Mouse (Mus musculus): ENCODE measurements around the gene Dbh. TPM values are rescaled to one million over a fixed set of nuclear protein-coding genes. Genes with fewer than 3 reads are reported as not detected.

Gene Dbh
- polyA plus RNA-seq, 1 experiment from 2014 or later: 0.15 TPM

GRCm38 (mm10) chr2:27166999-27167398 is 2.0 kb downstream of the Dbh start:
- no peaks in the 10 kb centered on the region for H3K27me3 ChIP-seq
- peaks cover 6% of the 10 kb centered on the region; the same call in 1 of the 2 replicates for H3K4me1 ChIP-seq
- no peaks in the 10 kb centered on the region for H3K9me3 ChIP-seq
- no peak overlapping the region for H3K4me3 ChIP-seq
- H3K27ac ChIP-seq (replicated peaks): no peak overlapping the region
- H3K4me2 ChIP-seq (replicated peaks): no peak overlapping the region
- no peak overlapping the region for H3K9ac ChIP-seq (replicated peaks)
- WGBS: 21% methylated on average over 2 of the region's 2 CpGs
- no peak for ATAC-seq (ENCODE audit: low FRiP score, low read depth)
- H3K36me3 ChIP-seq: no peaks in the 10 kb centered on the region

DNA sequence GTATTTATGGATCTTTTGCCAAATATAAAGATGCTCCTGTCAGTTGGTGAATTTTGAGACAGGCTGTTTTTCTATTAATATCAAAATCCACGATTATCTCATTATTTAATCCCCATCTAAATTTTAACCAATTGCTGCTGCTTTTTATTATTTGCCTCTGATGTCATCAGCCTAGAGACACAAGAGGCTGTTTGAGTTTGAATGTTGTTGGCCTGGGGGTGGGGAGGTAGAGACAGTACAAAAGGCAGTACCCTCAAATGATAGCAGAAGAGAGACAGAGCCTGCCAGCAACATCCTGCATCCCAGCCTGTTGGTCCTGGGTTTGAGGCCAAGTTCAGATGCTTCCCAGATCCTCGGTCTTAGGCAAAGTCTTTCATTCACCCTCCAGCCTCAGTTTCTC is 9.2 kb downstream of the Dbh start:
- Histone ChIP-seq H3K4me2 (replicated peaks) (no peak overlapping the region), H3K27ac (replicated peaks) (no peak overlapping the region), H3K36me3 (no peaks in the 10 kb centered on the region), H3K9me3 (no peaks in the 10 kb centered on the region), H3K9ac (replicated peaks) (no peak overlapping the region), H3K4me3 (no peak overlapping the region), H3K4me1 (no peaks in the 10 kb centered on the region), H3K27me3 (peaks cover 5% of the 10 kb centered on the region; the same call in 1 of the 2 replicates)
- ATAC-seq (ENCODE audit: low FRiP score, low read depth): no peak
- 77% methylated on average over 2 of the region's 2 CpGs for WGBS

GRCm38 (mm10) chr2:27175696-27176267 is 10.7 kb downstream of the Dbh start:
- Histone ChIP-seq H3K27me3 (peaks cover 5% of the 10 kb centered on the region; the same call in 1 of the 2 replicates), H3K4me2 (replicated peaks) (no peak overlapping the region), H3K4me3 (no peak overlapping the region), H3K9ac (replicated peaks) (no peak overlapping the region), H3K36me3 (no peaks in the 10 kb centered on the region), H3K4me1 (no peaks in the 10 kb centered on the region), H3K9me3 (no peaks in the 10 kb centered on the region), H3K27ac (replicated peaks) (no peak overlapping the region)
- WGBS: 81% methylated on average over 10 of the region's 10 CpGs
- no peak for ATAC-seq (ENCODE audit: low FRiP score, low read depth)

DNA sequence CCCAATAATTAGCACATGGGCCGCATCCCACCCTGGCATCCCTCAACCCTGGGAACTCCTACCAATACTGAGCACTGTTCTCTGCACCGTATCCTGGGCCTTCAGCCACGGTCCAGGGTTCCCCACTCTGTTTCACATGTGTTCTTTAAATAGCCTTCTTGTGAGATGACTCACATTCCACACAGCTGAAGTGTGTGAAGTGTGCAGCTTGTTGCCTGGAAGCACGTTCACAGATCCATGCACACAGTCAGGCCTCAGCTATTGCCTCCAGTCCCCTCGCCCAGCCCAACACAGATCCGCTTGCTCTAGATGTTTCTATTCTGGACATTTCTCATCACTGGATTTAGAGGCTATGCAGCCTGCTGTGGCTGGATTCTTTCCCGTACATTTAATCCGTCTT is 14.1 kb downstream of the Dbh start:
- Histone ChIP-seq H3K4me2 (replicated peaks) (no peak overlapping the region), H3K27ac (replicated peaks) (no peak overlapping the region), H3K4me1 (no peaks in the 10 kb centered on the region), H3K9ac (replicated peaks) (no peak overlapping the region), H3K27me3 (peaks cover 5% of the 10 kb centered on the region; the same call in 1 of the 2 replicates), H3K4me3 (no peak overlapping the region), H3K9me3 (no peaks in the 10 kb centered on the region), H3K36me3 (no peaks in the 10 kb centered on the region)
- WGBS: 81% methylated on average over 8 of the region's 8 CpGs
- no peak for ATAC-seq (ENCODE audit: low FRiP score, low read depth)

GRCm38 (mm10) chr2:27181907-27182306 is 16.9 kb downstream of the Dbh start:
- H3K27me3 ChIP-seq: peaks cover 5% of the 10 kb centered on the region; the same call in 1 of the 2 replicates
- ATAC-seq (ENCODE audit: low FRiP score, low read depth): no peak
- no peaks in the 10 kb centered on the region for H3K4me1 ChIP-seq
- H3K27ac ChIP-seq (replicated peaks): no peak overlapping the region
- no peaks in the 10 kb centered on the region for H3K36me3 ChIP-seq
- H3K9ac ChIP-seq (replicated peaks): no peak overlapping the region
- H3K9me3 ChIP-seq: no peaks in the 10 kb centered on the region
- no peak overlapping the region for H3K4me3 ChIP-seq
- no peak overlapping the region for H3K4me2 ChIP-seq (replicated peaks)
- 69% methylated on average over 4 of the region's 4 CpGs for WGBS

DNA sequence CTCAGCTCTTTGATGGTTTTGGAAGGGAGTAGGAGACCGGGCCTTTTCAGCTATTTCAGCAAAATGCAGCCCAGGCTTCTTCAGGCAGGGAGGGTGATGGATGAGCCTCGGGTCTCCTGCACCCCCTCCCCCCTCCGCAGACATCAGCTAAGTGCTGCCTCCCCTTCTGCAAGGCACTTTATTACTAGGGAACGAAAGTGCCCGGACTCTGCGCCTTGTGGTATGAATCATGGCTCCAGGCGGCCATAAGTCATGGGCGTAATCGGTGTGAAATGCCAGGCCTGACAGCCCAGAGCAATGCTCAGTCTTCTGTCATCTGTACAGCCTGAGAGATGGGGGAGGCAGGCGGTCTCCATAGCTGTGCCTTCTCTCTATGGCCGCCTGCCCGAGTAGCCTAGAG is 18.7 kb downstream of the Dbh start:
- H3K4me1 ChIP-seq: no peaks in the 10 kb centered on the region
- 86% methylated on average over 12 of the region's 12 CpGs for WGBS
- H3K4me3 ChIP-seq: no peak overlapping the region
- no peaks in the 10 kb centered on the region for H3K36me3 ChIP-seq
- H3K27ac ChIP-seq (replicated peaks): no peak overlapping the region
- no peak overlapping the region for H3K9ac ChIP-seq (replicated peaks)
- no peaks in the 10 kb centered on the region for H3K27me3 ChIP-seq
- ATAC-seq (ENCODE audit: low FRiP score, low read depth): no peak
- no peak overlapping the region for H3K4me2 ChIP-seq (replicated peaks)
- H3K9me3 ChIP-seq: no peaks in the 10 kb centered on the region

- Histone ChIP-seq H3K4me2 (replicated peaks) (no peak overlapping the region), H3K9me3 (no peaks in the 10 kb centered on the region), H3K27ac (replicated peaks) (no peak overlapping the region), H3K4me1 (no peaks in the 10 kb centered on the region), H3K36me3 (no peaks in the 10 kb centered on the region), H3K27me3 (no peaks in the 10 kb centered on the region), H3K4me3 (no peak overlapping the region), H3K9ac (replicated peaks) (no peak overlapping the region)
- ATAC-seq (ENCODE audit: low FRiP score, low read depth): no peak
- 80% methylated on average over 6 of the region's 6 CpGs for WGBS
These were observed 22.5 kb downstream of the Dbh start for GRCm38 (mm10) chr2:27187531-27187930.

GRCm38 (mm10) chr2:27189994-27190393 is 25.0 kb downstream of the Dbh start:
- no peaks in the 10 kb centered on the region for H3K36me3 ChIP-seq
- no peaks in the 10 kb centered on the region for H3K27me3 ChIP-seq
- H3K4me3 ChIP-seq: no peak overlapping the region
- WGBS: 70% methylated on average over 4 of the region's 4 CpGs
- H3K9me3 ChIP-seq: no peaks in the 10 kb centered on the region
- no peak overlapping the region for H3K27ac ChIP-seq (replicated peaks)
- no peak for ATAC-seq (ENCODE audit: low FRiP score, low read depth)
- no peak overlapping the region for H3K9ac ChIP-seq (replicated peaks)
- no peak overlapping the region for H3K4me2 ChIP-seq (replicated peaks)
- H3K4me1 ChIP-seq: no peaks in the 10 kb centered on the region

DNA sequence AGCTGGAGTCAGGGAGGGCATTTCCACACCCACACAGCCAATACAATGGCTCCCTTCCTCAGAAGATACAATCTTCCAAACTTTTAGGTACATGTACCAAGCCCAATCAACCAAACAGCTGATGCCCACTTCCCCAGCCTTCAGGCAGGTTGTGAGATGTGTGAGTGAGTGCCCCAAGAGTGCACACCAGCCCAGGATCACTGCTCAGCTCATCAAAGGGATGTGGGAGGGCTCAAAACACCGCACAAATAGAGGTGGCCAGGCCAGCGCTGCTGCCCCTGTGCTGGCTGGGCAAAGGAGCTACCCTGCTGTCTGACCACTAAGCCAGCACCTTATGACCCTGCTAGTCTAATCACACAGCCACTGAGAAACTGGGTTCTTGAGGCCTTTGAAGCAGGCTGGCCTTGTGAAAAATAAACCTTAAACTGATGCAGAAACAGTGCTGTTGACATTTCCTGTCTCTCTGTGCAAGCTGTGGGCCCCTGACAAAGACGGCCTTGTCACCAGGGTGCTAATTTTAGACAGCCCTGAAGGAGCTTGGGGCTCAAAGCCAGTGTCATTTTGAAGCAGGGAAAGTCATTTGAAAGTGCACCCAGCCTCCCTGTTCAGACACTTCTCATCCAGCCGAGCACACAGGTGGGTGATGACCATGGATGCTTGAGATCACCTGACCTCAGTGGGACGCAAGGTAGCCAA is 33.7 kb downstream of the Dbh start:
- WGBS: 60% methylated on average over 5 of the region's 5 CpGs
- Histone ChIP-seq H3K27me3 (no peaks in the 10 kb centered on the region), H3K36me3 (no peaks in the 10 kb centered on the region), H3K27ac (replicated peaks) (no peak overlapping the region), H3K4me1 (no peaks in the 10 kb centered on the region), H3K9ac (replicated peaks) (no peak overlapping the region), H3K4me2 (replicated peaks) (no peak overlapping the region), H3K9me3 (no peaks in the 10 kb centered on the region), H3K4me3 (no peak overlapping the region)
- no peak for ATAC-seq (ENCODE audit: low FRiP score, low read depth)

DNA sequence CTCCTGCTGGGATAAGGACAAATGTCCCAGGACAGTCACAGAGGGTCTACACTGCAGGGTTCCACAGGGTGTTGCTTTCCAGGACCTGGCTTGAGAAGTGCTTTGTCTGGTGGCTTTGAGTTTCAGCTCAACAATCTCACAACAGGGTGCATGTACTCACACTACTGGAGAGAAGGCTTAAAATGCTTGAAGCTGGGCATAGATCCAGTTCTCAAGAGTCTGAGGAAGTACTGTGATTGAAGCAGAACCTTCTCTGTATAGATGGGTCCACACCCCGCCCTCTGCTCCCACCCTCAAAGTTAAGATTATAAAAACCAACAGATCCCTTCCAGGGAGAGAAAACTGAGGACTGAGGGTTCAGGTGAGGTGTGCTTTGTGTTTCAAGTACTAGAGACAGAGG is 35.6 kb downstream of the Dbh start:
- no peak overlapping the region for H3K4me2 ChIP-seq (replicated peaks)
- no peak overlapping the region for H3K9ac ChIP-seq (replicated peaks)
- H3K36me3 ChIP-seq: no peaks in the 10 kb centered on the region
- H3K4me1 ChIP-seq: no peaks in the 10 kb centered on the region
- no peaks in the 10 kb centered on the region for H3K9me3 ChIP-seq
- H3K27ac ChIP-seq (replicated peaks): no peak overlapping the region
- ATAC-seq (ENCODE audit: low FRiP score, low read depth): no peak
- H3K4me3 ChIP-seq: no peak overlapping the region
- no peaks in the 10 kb centered on the region for H3K27me3 ChIP-seq
- WGBS: 82% methylated on average over 1 of the region's 1 CpGs

DNA sequence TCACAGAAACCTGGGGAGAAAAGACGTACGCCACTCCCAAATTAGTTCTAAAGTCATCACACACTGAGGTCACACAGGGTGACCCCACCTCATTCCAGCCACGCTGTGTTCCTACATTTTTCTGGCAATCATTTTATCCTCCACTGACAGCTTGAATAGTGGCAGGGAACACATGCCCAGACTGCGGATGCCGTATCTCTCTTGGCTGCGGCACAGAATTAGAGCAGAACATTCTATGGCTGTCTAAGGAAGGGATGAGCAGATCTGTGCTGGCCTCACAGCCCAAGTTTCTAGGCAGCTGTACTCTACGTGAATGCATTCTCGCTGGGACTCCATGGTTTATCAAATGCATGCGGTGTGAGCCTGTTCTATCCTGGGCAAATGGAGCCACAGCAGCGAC is 40.6 kb downstream of the Dbh start:
- 87% methylated on average over 10 of the region's 10 CpGs for WGBS
- no peak for ATAC-seq (ENCODE audit: low FRiP score, low read depth)
- no peak overlapping the region for H3K27ac ChIP-seq (replicated peaks)
- H3K4me1 ChIP-seq: no peaks in the 10 kb centered on the region
- H3K9me3 ChIP-seq: no peaks in the 10 kb centered on the region
- H3K36me3 ChIP-seq: no peaks in the 10 kb centered on the region
- no peak overlapping the region for H3K4me2 ChIP-seq (replicated peaks)
- H3K4me3 ChIP-seq: no peak overlapping the region
- H3K27me3 ChIP-seq: no peaks in the 10 kb centered on the region
- H3K9ac ChIP-seq (replicated peaks): no peak overlapping the region

DNA sequence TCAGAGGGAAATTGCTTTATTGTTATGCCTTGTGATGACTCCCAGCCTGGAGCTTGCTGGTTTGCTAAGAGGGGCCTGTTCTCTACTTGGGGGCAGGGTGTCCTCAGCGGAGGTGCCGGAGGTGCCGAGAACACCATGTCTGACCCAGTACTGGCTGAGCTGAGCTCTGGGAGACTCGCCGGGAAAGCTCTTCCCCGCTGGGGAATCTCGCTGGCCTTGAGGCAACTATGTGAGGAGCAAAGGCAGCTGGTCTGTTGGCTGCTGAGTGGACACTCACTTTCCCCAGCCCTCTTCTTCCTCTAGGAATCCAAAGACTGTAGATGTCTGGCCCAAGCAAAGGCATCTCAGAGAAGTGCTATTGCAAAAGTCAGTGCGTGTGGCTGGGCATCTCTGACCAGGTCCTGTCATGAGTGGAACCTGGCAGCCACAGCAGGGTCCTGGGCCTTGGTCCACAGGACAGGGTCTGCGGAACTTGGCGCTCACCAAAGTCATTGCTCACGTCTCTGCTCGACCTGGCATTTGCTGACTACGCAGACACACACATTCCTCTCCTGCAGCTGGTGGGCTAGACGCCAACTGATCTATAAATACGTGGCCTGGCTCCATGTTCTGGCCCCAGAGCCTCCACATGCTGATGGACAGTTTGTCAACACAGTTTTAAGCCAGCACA is 41.2 kb downstream of the Dbh start:
- no peak overlapping the region for H3K4me3 ChIP-seq
- H3K4me1 ChIP-seq: no peaks in the 10 kb centered on the region
- no peak overlapping the region for H3K9ac ChIP-seq (replicated peaks)
- ATAC-seq (ENCODE audit: low FRiP score, low read depth): no peak
- no peaks in the 10 kb centered on the region for H3K9me3 ChIP-seq
- H3K4me2 ChIP-seq (replicated peaks): no peak overlapping the region
- no peak overlapping the region for H3K27ac ChIP-seq (replicated peaks)
- 88% methylated on average over 15 of the region's 15 CpGs for WGBS
- H3K36me3 ChIP-seq: no peaks in the 10 kb centered on the region
- H3K27me3 ChIP-seq: no peaks in the 10 kb centered on the region
